Mouse (Mus musculus): ENCODE data around the gene Nfkbil1. TPM values are rescaled to one million over a fixed set of nuclear protein-coding genes. Genes with fewer than 3 reads are reported as not detected.
A peak's percentile ranks its signal among the peaks of the same experiment; 100 is the strongest.

The Nfkbil1 gene
- total and polyA plus RNA-seq, 3 experiments = 15.2 to 25.9 (median 22.0) TPM

- TF ChIP-seq RCOR1 (conservative IDR thresholded peaks at IDR 0.05; ENCODE audit: low read depth, low read length) (no peak), NELFE (IDR thresholded peaks at IDR 0.05; ENCODE audit: low read depth, low read length) (no peak), TCF12 (IDR thresholded peaks at IDR 0.05; ENCODE audit: low read depth, low read length) (peak; percentile 16; the same call in 1 of the 2 replicates), CTCF (conservative IDR thresholded peaks at IDR 0.05 in 1 of 2, IDR thresholded peaks at IDR 0.05 in 1 of 2; ENCODE audit: low read depth in 2 of 2, low read length in 2 of 2) (no peak), BHLHE40 (IDR thresholded peaks at IDR 0.05; ENCODE audit: low read depth, low read length) (peak; percentile 46; the same call in 1 of the 2 replicates), POLR2AphosphoS2 (IDR thresholded peaks at IDR 0.05; ENCODE audit: low read depth, low read length) (no peak), ZC3H11A (IDR thresholded peaks at IDR 0.05; ENCODE audit: low read depth, low read length) (no peak), USF2 (conservative IDR thresholded peaks at IDR 0.05; ENCODE audit: low read depth, low read length) (no peak), CHD2 (IDR thresholded peaks at IDR 0.05; ENCODE audit: low read length) (no peak), KAT2A (IDR thresholded peaks at IDR 0.05; ENCODE audit: insufficient replicate concordance, low read length) (no peak), ZMIZ1 (IDR thresholded peaks at IDR 0.05; ENCODE audit: low read depth, low read length) (no peak), HCFC1 (IDR thresholded peaks at IDR 0.05; ENCODE audit: low read depth, low read length) (no peak), PAX5 (IDR thresholded peaks at IDR 0.05; ENCODE audit: low read length) (no peak), MAZ (IDR thresholded peaks at IDR 0.05; ENCODE audit: low read depth, low read length) (no peak), TBP (conservative IDR thresholded peaks at IDR 0.05; ENCODE audit: low read depth, low read length) (peak; percentile 95), ZKSCAN1 (IDR thresholded peaks at IDR 0.05; ENCODE audit: borderline replicate concordance, low read depth, low read length) (no peak), MAX (IDR thresholded peaks at IDR 0.05; ENCODE audit: low read length) (no peak)
Observed at GRCm38 (mm10) chr17:35192924-35193323, 42.7 kb downstream of the Nfkbil1 start (continued).

GRCm38 (mm10) chr17:35191723-35192122, 43.9 kb downstream of the Nfkbil1 start:
- in situ Hi-C loops (cut with MboI; ENCODE audit: low pct_ligation_motif_present, low pct_unique_long_range_greater_than_20kb, low sequenced_read_pairs) (no loop called here), dilution Hi-C loops (cut with MboI; ENCODE audit: extremely low pct_ligation_motif_present, extremely low pct_unique_long_range_greater_than_20kb, low sequenced_read_pairs) (no loop called here)
- H3K36me3 ChIP-seq (replicated peaks in 1 of 2; ENCODE audit: control insufficient read depth in 1 of 2, insufficient read depth in 1 of 2, low read length in 1 of 2) = no peaks in the 10 kb centered on the region
- H3K79me2 ChIP-seq (replicated peaks; ENCODE audit: control insufficient read depth, extremely low read depth, insufficient read depth, poor library complexity, severe bottlenecking) = no peaks in the 10 kb centered on the region; the same call in 1 of the 2 replicates
- no peak overlapping the region for H3K9ac ChIP-seq (ENCODE audit: insufficient read depth, low read depth)
- H3K9me3 ChIP-seq (replicated peaks; ENCODE audit: low read length) = no peaks in the 10 kb centered on the region
- DNase-seq (ENCODE audit: extremely low read depth) = no peak
- TF ChIP-seq SMC3 (IDR thresholded peaks at IDR 0.05; ENCODE audit: low read depth, low read length) (no peak), JUND (conservative IDR thresholded peaks at IDR 0.05; ENCODE audit: low read depth, low read length) (no peak), POLR2A (IDR thresholded peaks at IDR 0.05; ENCODE audit: low read depth, low read length) (no peak), CTCF (conservative IDR thresholded peaks at IDR 0.05 in 1 of 2, IDR thresholded peaks at IDR 0.05 in 1 of 2; ENCODE audit: low read depth in 2 of 2, low read length in 2 of 2) (peak; percentile 9 to 27; a peak in 2 of 4 replicates)
- H3K4me2 ChIP-seq (ENCODE audit: insufficient read depth, low read depth, poor library complexity, severe bottlenecking) = no peak overlapping the region
- H3K4me3 ChIP-seq (replicated peaks in 1 of 3; ENCODE audit: low read depth in 2 of 3, low read length in 2 of 3, poor library complexity in 1 of 3) = no peak overlapping the region
- H3K27me3 ChIP-seq (replicated peaks) = no peaks in the 10 kb centered on the region
- H3K27ac ChIP-seq (ENCODE audit: insufficient read depth, low read depth) = no peak overlapping the region
- peaks cover 31 to 51% of the 10 kb centered on the region in 2 experiments for H3K4me1 ChIP-seq (ENCODE audit: control insufficient read depth in 1 of 2, insufficient read depth in 2 of 2)

DNA sequence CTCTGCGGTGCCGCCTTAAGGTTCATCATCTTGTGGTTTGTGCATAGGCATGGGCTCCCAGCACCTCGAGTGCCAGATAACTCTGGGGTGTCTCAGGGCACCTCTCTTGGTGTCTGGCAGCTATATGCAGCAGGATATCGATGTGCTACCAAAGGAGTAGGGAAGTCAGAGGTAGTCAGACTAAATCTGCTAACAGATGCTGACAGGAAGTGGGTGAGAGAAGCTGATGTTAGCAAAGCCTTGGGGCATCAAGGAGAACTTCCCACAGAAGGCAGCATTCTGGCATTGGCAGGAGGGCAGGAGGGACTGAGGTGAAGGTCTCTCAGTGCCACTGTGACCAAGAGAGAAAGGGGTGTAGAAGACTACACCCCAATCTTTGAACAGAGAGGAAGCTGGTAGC, 45.5 kb downstream of the Nfkbil1 start:
- H3K4me2 ChIP-seq (ENCODE audit: insufficient read depth, low read depth, poor library complexity, severe bottlenecking) = no peak overlapping the region
- no peak for DNase-seq (ENCODE audit: extremely low read depth)
- H3K9me3 ChIP-seq (replicated peaks; ENCODE audit: low read length) = no peaks in the 10 kb centered on the region
- in situ Hi-C loops (cut with MboI; ENCODE audit: low pct_ligation_motif_present, low pct_unique_long_range_greater_than_20kb, low sequenced_read_pairs) = no loop called here
- no peaks in the 10 kb centered on the region for H3K36me3 ChIP-seq (replicated peaks in 1 of 2; ENCODE audit: control insufficient read depth in 1 of 2, insufficient read depth in 1 of 2, low read length in 1 of 2)
- no peaks in the 10 kb centered on the region; the same call in 1 of the 2 replicates for H3K79me2 ChIP-seq (replicated peaks; ENCODE audit: control insufficient read depth, extremely low read depth, insufficient read depth, poor library complexity, severe bottlenecking)
- H3K9ac ChIP-seq (ENCODE audit: insufficient read depth, low read depth) = no peak overlapping the region
- TF ChIP-seq MAFK (IDR thresholded peaks at IDR 0.05; ENCODE audit: insufficient replicate concordance, low read length) = no peak
- TF ChIP-seq SIN3A (IDR thresholded peaks at IDR 0.05; ENCODE audit: low read length) = no peak
- no peak for TF ChIP-seq MXI1 (IDR thresholded peaks at IDR 0.05; ENCODE audit: low read depth, low read length)
- TF ChIP-seq RCOR1 (conservative IDR thresholded peaks at IDR 0.05; ENCODE audit: low read depth, low read length) = no peak
- no peak for TF ChIP-seq HCFC1 (IDR thresholded peaks at IDR 0.05; ENCODE audit: low read depth, low read length)
- TF ChIP-seq E2F4 (IDR thresholded peaks at IDR 0.05; ENCODE audit: insufficient replicate concordance, low read depth, low read length) = no peak
- no peak for TF ChIP-seq ZMIZ1 (IDR thresholded peaks at IDR 0.05; ENCODE audit: low read depth, low read length)
- no peak for TF ChIP-seq KAT2A (IDR thresholded peaks at IDR 0.05; ENCODE audit: insufficient replicate concordance, low read length)
- no peaks in the 10 kb centered on the region for H3K27me3 ChIP-seq (replicated peaks)
- no peak overlapping the region for H3K4me3 ChIP-seq (replicated peaks in 1 of 3; ENCODE audit: low read depth in 2 of 3, low read length in 2 of 3, poor library complexity in 1 of 3)
- peak overlapping the region; percentile 50; the same call in 1 of the 2 replicates for H3K27ac ChIP-seq (ENCODE audit: insufficient read depth, low read depth)
- peaks cover 35 to 59% of the 10 kb centered on the region in 2 experiments for H3K4me1 ChIP-seq (ENCODE audit: control insufficient read depth in 1 of 2, insufficient read depth in 2 of 2)
- dilution Hi-C loops (cut with MboI; ENCODE audit: extremely low pct_ligation_motif_present, extremely low pct_unique_long_range_greater_than_20kb, low sequenced_read_pairs) = no loop called here
